Mouse (Mus musculus) kidney, adult 2 months (tissue): ENCODE data around the gene Cpeb1.

ENCODE experiments used
- CTCF ChIP-seq: fragments of 200-500 bp; conservative IDR thresholded peaks from 2 replicates; pipeline ENCODE4 v1.5.1; 2011; ENCODE audit warnings: low read depth, mild to moderate bottlenecking, control low read depth, low read length, moderate library complexity, mixed read lengths; ENCODE audit not compliant: insufficient read depth, insufficient read length
- POLR2A ChIP-seq: fragments of 200-500 bp; IDR thresholded peaks from one replicate; pipeline ENCODE4 v1.6.1; 2011; ENCODE audit warnings: low read depth, low read length, control low read depth

- TF ChIP-seq CTCF (no peak), POLR2A (no peak)
Measured at GRCm38 (mm10) chr7:81454331-81455039, 780 bp downstream of the Cpeb1 start.
